Mouse (Mus musculus): ENCODE data around the gene Fkbp8. TPM values are rescaled to one million over a fixed set of nuclear protein-coding genes. Genes with fewer than 3 reads are reported as not detected.
"Not testable (repeated sequence)": the region's sequence is repeated elsewhere in the genome, so short reads cannot be mapped to it uniquely, and the experiment has no call there.

The Fkbp8 gene
- polyA plus RNA-seq, 1 experiment from 2014 or later: 243 TPM

GRCm38 (mm10) chr8:70506328-70507026 lies 21.0 kb upstream of the Fkbp8 start, which contains the start of gene Rex1bd:
Gene Rex1bd, minus strand, starts transcription at chr8:70506752.
- ATAC-seq (ENCODE audit: low FRiP score) (peak; percentile 85), DNase-seq (ENCODE audit: low spot score) (peak; percentile 95)
- Histone ChIP-seq H3K36me3 (ENCODE audit: control insufficient read depth, insufficient read depth, low read length) (peaks cover 10% of the 10 kb centered on the region), H3K9ac (ENCODE audit: low read depth, low read length) (peak within 1 kb of the TSS; percentile 74), H3K9me3 (ENCODE audit: control insufficient read depth, low read length) (no peaks in the 10 kb centered on the region), H3K4me1 (replicated peaks; ENCODE audit: control insufficient read depth, insufficient read depth, low read length) (peaks cover 14% of the 10 kb centered on the region), H3K4me3 (ENCODE audit: low read depth, low read length) (peak within 1 kb of the TSS; percentile 55), H3K27me3 (ENCODE audit: control insufficient read depth, insufficient read depth, low read length) (peaks cover 23% of the 10 kb centered on the region), H3K27ac (ENCODE audit: low read depth, low read length) (peak within 1 kb of the TSS; percentile 75), H3K4me2 (replicated peaks; ENCODE audit: low read depth, low read length) (peak within 1 kb of the TSS; percentile 75)
- WGBS: 2% methylated on average over 40 of the region's 40 CpGs

- no peak overlapping the region for H3K9ac ChIP-seq (ENCODE audit: low read depth, low read length)
- DNase-seq (ENCODE audit: low spot score) (no peak), ATAC-seq (ENCODE audit: low FRiP score) (no peak)
- H3K27ac ChIP-seq (ENCODE audit: low read depth, low read length): peak overlapping the region; percentile 75; the same call in 1 of the 2 replicates
- H3K4me3 ChIP-seq (ENCODE audit: low read depth, low read length): no peak overlapping the region
- H3K4me1 ChIP-seq (replicated peaks; ENCODE audit: control insufficient read depth, insufficient read depth, low read length): peaks cover 14% of the 10 kb centered on the region
- H3K27me3 ChIP-seq (ENCODE audit: control insufficient read depth, insufficient read depth, low read length): peaks cover 17% of the 10 kb centered on the region
- H3K4me2 ChIP-seq (replicated peaks; ENCODE audit: low read depth, low read length): no peak overlapping the region
- WGBS: 59% methylated on average over 5 of the region's 5 CpGs
- H3K36me3 ChIP-seq (ENCODE audit: control insufficient read depth, insufficient read depth, low read length): peaks cover 10% of the 10 kb centered on the region
- H3K9me3 ChIP-seq (ENCODE audit: control insufficient read depth, low read length): no peaks in the 10 kb centered on the region
These were observed 20.5 kb upstream of the Fkbp8 start for GRCm38 (mm10) chr8:70507027-70507393.

DNA sequence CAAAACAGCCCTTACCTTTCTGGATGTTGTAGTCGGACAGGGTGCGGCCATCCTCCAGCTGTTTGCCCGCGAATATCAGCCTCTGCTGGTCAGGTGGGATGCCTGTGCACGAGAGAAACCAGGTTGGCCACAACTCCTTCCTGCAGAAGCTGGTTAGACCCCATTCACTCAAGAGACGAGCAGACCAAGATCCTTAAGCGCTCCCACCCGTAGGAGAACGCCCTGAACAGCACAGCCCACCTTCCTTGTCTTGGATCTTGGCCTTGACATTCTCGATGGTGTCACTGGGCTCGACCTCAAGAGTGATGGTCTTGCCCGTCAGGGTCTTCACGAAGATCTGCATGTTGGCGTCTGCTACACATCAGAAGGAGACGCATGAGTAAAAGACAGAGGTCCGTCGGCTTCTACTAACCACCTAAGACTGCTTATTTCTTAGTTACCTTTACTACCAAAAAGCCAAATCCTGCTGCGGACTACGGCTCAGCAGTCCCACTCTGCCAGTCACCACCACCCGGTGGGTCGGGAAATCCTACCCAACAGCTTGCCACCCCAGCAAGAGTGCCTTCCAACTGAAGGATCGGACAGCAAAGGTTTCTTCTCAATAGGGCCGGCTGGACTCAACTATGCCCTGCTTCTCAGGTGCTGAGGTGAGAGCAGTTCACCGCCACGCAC lies 18.1 kb upstream of the Fkbp8 start:
- no peaks in the 10 kb centered on the region for H3K27me3 ChIP-seq (ENCODE audit: control insufficient read depth, insufficient read depth, low read length)
- peak overlapping the region; percentile 98 for H3K9ac ChIP-seq (ENCODE audit: low read depth, low read length)
- H3K4me3 ChIP-seq (ENCODE audit: low read depth, low read length): peak overlapping the region; percentile 99
- H3K27ac ChIP-seq (ENCODE audit: low read depth, low read length): no peak overlapping the region
- 13% methylated on average over 25 of the region's 25 CpGs for WGBS
- DNase-seq (ENCODE audit: low spot score) (no peak), ATAC-seq (ENCODE audit: low FRiP score) (no peak)
- H3K4me1 ChIP-seq (replicated peaks; ENCODE audit: control insufficient read depth, insufficient read depth, low read length): peaks cover 12% of the 10 kb centered on the region
- H3K36me3 ChIP-seq (ENCODE audit: control insufficient read depth, insufficient read depth, low read length): peaks cover 8% of the 10 kb centered on the region
- H3K9me3 ChIP-seq (ENCODE audit: control insufficient read depth, low read length): no peaks in the 10 kb centered on the region
- H3K4me2 ChIP-seq (replicated peaks; ENCODE audit: low read depth, low read length): peak overlapping the region; percentile 94

GRCm38 (mm10) chr8:70510228-70510915 lies 17.2 kb upstream of the Fkbp8 start, which contains the start of gene Uba52:
Gene Uba52, minus strand, starts transcription at chr8:70510801.
- Histone ChIP-seq H3K9me3 (ENCODE audit: control insufficient read depth, low read length) (no peaks in the 10 kb centered on the region), H3K4me1 (replicated peaks; ENCODE audit: control insufficient read depth, insufficient read depth, low read length) (peaks cover 11% of the 10 kb centered on the region; the same call in 1 of the 2 replicates), H3K27me3 (ENCODE audit: control insufficient read depth, insufficient read depth, low read length) (no peaks in the 10 kb centered on the region), H3K36me3 (ENCODE audit: control insufficient read depth, insufficient read depth, low read length) (peaks cover 8% of the 10 kb centered on the region), H3K4me3 (ENCODE audit: low read depth, low read length) (peak within 1 kb of the TSS; percentile 99), H3K9ac (ENCODE audit: low read depth, low read length) (peak within 1 kb of the TSS; percentile 98), H3K4me2 (replicated peaks; ENCODE audit: low read depth, low read length) (peak within 1 kb of the TSS; percentile 94), H3K27ac (ENCODE audit: low read depth, low read length) (peak within 1 kb of the TSS; percentile 93)
- DNase-seq (ENCODE audit: low spot score) (peak; percentile 98), ATAC-seq (ENCODE audit: low FRiP score) (peak; percentile 80)
- WGBS: under 1% methylated on average over 74 of the region's 74 CpGs

- Histone ChIP-seq H3K27ac (ENCODE audit: low read depth, low read length) (peak overlapping the region; percentile 93; the same call in 1 of the 2 replicates), H3K4me3 (ENCODE audit: low read depth, low read length) (peak overlapping the region; percentile 99), H3K4me2 (replicated peaks; ENCODE audit: low read depth, low read length) (peak overlapping the region; percentile 34)
- not testable (repeated sequence) for H3K4me1 ChIP-seq (replicated peaks; ENCODE audit: control insufficient read depth, insufficient read depth, low read length); H3K36me3 ChIP-seq (ENCODE audit: control insufficient read depth, insufficient read depth, low read length); DNase-seq (ENCODE audit: low spot score); H3K27me3 ChIP-seq (ENCODE audit: control insufficient read depth, insufficient read depth, low read length); ATAC-seq (ENCODE audit: low FRiP score); H3K9me3 ChIP-seq (ENCODE audit: control insufficient read depth, low read length); H3K9ac ChIP-seq (ENCODE audit: low read depth, low read length)
- 89% methylated on average over 6 of the region's 6 CpGs for WGBS
These were observed 16.4 kb upstream of the Fkbp8 start for GRCm38 (mm10) chr8:70511174-70511573.

DNA sequence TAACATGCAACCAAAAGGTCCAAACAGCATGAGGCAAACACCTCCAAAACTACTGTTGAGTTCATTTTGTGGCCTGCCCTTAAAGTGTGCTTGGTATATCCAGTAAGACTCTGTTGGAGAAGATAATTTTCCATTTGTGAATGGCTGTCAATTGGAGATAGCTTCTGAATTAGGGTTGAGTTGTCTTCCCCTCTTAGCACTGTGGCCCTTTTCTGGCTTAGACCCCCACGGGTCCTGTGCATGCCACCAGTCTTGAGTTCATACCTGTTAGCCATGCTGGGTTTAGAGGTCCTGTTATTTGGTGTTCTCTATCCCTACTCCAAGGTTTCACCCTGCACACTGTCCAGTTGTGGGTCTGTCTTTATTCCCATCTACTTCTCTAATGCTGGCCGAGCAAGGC lies 15.8 kb upstream of the Fkbp8 start:
- ATAC-seq (ENCODE audit: low FRiP score) (no peak), DNase-seq (ENCODE audit: low spot score) (no peak)
- H3K27me3 ChIP-seq (ENCODE audit: control insufficient read depth, insufficient read depth, low read length): no peaks in the 10 kb centered on the region
- no peak overlapping the region for H3K4me2 ChIP-seq (replicated peaks; ENCODE audit: low read depth, low read length)
- H3K4me3 ChIP-seq (ENCODE audit: low read depth, low read length): no peak overlapping the region
- H3K9me3 ChIP-seq (ENCODE audit: control insufficient read depth, low read length): no peaks in the 10 kb centered on the region
- peaks cover 11% of the 10 kb centered on the region for H3K36me3 ChIP-seq (ENCODE audit: control insufficient read depth, insufficient read depth, low read length)
- 98% methylated on average over 2 of the region's 2 CpGs for WGBS
- no peak overlapping the region for H3K27ac ChIP-seq (ENCODE audit: low read depth, low read length)
- H3K9ac ChIP-seq (ENCODE audit: low read depth, low read length): no peak overlapping the region
- H3K4me1 ChIP-seq (replicated peaks; ENCODE audit: control insufficient read depth, insufficient read depth, low read length): peaks cover 6% of the 10 kb centered on the region; the same call in 1 of the 2 replicates

- Histone ChIP-seq H3K4me2 (replicated peaks; ENCODE audit: low read depth, low read length) (no peak overlapping the region), H3K9ac (ENCODE audit: low read depth, low read length) (no peak overlapping the region), H3K27me3 (ENCODE audit: control insufficient read depth, insufficient read depth, low read length) (no peaks in the 10 kb centered on the region), H3K9me3 (ENCODE audit: control insufficient read depth, low read length) (no peaks in the 10 kb centered on the region), H3K4me3 (ENCODE audit: low read depth, low read length) (no peak overlapping the region), H3K4me1 (replicated peaks; ENCODE audit: control insufficient read depth, insufficient read depth, low read length) (peaks cover 6% of the 10 kb centered on the region; the same call in 1 of the 2 replicates), H3K27ac (ENCODE audit: low read depth, low read length) (no peak overlapping the region), H3K36me3 (ENCODE audit: control insufficient read depth, insufficient read depth, low read length) (peaks cover 10% of the 10 kb centered on the region)
- 91% methylated on average over 11 of the region's 11 CpGs for WGBS
- no peak for DNase-seq (ENCODE audit: low spot score)
- ATAC-seq (ENCODE audit: low FRiP score): no peak
These were observed 15.1 kb upstream of the Fkbp8 start for GRCm38 (mm10) chr8:70512253-70512903.

DNA sequence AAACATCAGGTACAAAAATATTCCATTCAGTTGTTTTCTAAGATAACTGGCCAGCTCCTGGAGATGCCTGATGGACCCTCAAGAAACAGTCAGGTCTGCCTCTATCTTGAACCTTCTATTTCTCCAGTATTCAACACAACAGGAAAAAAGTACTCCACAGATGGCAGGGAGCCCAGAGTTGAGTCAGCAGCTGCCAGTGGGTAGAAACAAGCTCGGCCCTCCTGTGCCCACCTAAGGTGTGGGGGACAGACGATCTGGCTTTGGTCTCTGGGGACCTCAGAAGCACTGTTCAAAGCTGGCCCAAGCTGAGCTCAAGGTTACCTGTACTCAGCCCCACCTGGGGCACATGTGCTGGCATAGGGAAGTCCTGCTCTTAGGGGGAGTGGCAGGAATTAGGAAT lies 14.1 kb upstream of the Fkbp8 start:
- no peak overlapping the region for H3K27ac ChIP-seq (ENCODE audit: low read depth, low read length)
- no peak overlapping the region for H3K9ac ChIP-seq (ENCODE audit: low read depth, low read length)
- no peak for ATAC-seq (ENCODE audit: low FRiP score)
- H3K4me2 ChIP-seq (replicated peaks; ENCODE audit: low read depth, low read length): no peak overlapping the region
- H3K36me3 ChIP-seq (ENCODE audit: control insufficient read depth, insufficient read depth, low read length): peaks cover 5% of the 10 kb centered on the region; the same call in 1 of the 2 replicates
- H3K9me3 ChIP-seq (ENCODE audit: control insufficient read depth, low read length): no peaks in the 10 kb centered on the region
- 89% methylated on average over 2 of the region's 2 CpGs for WGBS
- H3K4me1 ChIP-seq (replicated peaks; ENCODE audit: control insufficient read depth, insufficient read depth, low read length): peaks cover 6% of the 10 kb centered on the region; the same call in 1 of the 2 replicates
- H3K4me3 ChIP-seq (ENCODE audit: low read depth, low read length): no peak overlapping the region
- no peak for DNase-seq (ENCODE audit: low spot score)
- no peaks in the 10 kb centered on the region for H3K27me3 ChIP-seq (ENCODE audit: control insufficient read depth, insufficient read depth, low read length)
